ENCODE assay signal across 10 mouse cellular contexts in genomic region chrX:169053907-169054476, GRCm38 (mm10).
DNase-seq lines count a peak whose midpoint lies in the region; ATAC-seq and TF ChIP-seq lines count a peak whose summit lies in the region.
"Had no signal": no experiment of that assay in that cellular context is flagged by ENCODE, and none has a peak within 500 bp of the region (broad histone marks: within the 10 kb centered on the region; RNA-seq: fewer than 3 reads in every experiment).

No protein-coding gene starts in this region.

- no peak overlapping the region for H3K9ac ChIP-seq in liver, embryonic 11.5 days (ENCODE audit: low read depth, low read length)
- no peak overlapping the region for H3K9ac ChIP-seq in liver, postnatal 0 days (replicated peaks)
- H3K9ac ChIP-seq in heart, embryonic 11.5 days (ENCODE audit: low read depth, low read length), result no peak overlapping the region
- H3K9ac ChIP-seq in liver, embryonic 12.5 days, result no peak overlapping the region
- H3K9ac ChIP-seq: limb, embryonic 12.5 days had no signal

- H3K4me2 ChIP-seq in liver, embryonic 11.5 days, result peak overlapping the region; percentile 35
- no peak overlapping the region for H3K4me2 ChIP-seq in liver, postnatal 0 days (ENCODE audit: low read depth, low read length)
- H3K4me2 ChIP-seq in heart, embryonic 11.5 days, result no peak overlapping the region
- H3K4me2 ChIP-seq in liver, embryonic 12.5 days, result peak overlapping the region; percentile 37
- H3K4me2 ChIP-seq: limb, embryonic 12.5 days had no signal

- no peak for TF ChIP-seq CTCF in liver, postnatal 0 days (IDR thresholded peaks at IDR 0.05; ENCODE audit: low read depth)
- no peak for TF ChIP-seq CTCF in Patski (IDR thresholded peaks at IDR 0.05)

- ATAC-seq in liver, embryonic 11.5 days (replicated peaks; ENCODE audit: low FRiP score), result 0 out of 2 replicates have a peak, but pooled peaks have one; percentile 26
- no peak for ATAC-seq in liver, postnatal 0 days
- peak; percentile 57 for ATAC-seq in Patski
- peak; percentile 46 for ATAC-seq in heart, embryonic 11.5 days (replicated peaks; ENCODE audit: insufficient number of reproducible peaks, low FRiP score, low TSS enrichment)
- ATAC-seq in liver, embryonic 12.5 days, result peak; percentile 46; the same call in 1 of the 2 replicates

- TF ChIP-seq EP300 in liver, postnatal 0 days (IDR thresholded peaks at IDR 0.05; ENCODE audit: low read depth), result no peak

- CTCF ChIA-PET in Patski (lab: Charles Lee), result interaction anchor here (0.7 to 0.9 kb wide), 2 partner anchors 13 to 21 kb away, joined by 3 read pairs; no protein-coding TSS in a partner anchor

- no peak overlapping the region for H3K4me3 ChIP-seq in liver, embryonic 11.5 days (ENCODE audit: low read depth, low read length)
- no peak overlapping the region for H3K4me3 ChIP-seq in liver, postnatal 0 days (ENCODE audit: low read depth, low read length)
- H3K4me3 ChIP-seq in heart, embryonic 11.5 days (ENCODE audit: low read depth, low read length), result no peak overlapping the region
- H3K4me3 ChIP-seq in liver, embryonic 12.5 days, result no peak overlapping the region
- H3K4me3 ChIP-seq: limb, embryonic 12.5 days had no signal

- peak overlapping the region; percentile 13; the same call in 1 of the 2 replicates for H3K27ac ChIP-seq in liver, embryonic 11.5 days (ENCODE audit: low read depth, low read length)
- no peak overlapping the region; the same call in 1 of the 2 replicates for H3K27ac ChIP-seq in liver, postnatal 0 days (ENCODE audit: low read depth)
- no peak overlapping the region for H3K27ac ChIP-seq in heart, embryonic 11.5 days (ENCODE audit: low read depth, low read length)
- H3K27ac ChIP-seq in liver, embryonic 12.5 days, result 0 out of 2 replicates have a peak overlapping the region, but pooled peaks have one; percentile 25
- H3K27ac ChIP-seq: limb, embryonic 12.5 days had no signal

- peaks cover 7% of the 10 kb centered on the region; the same call in 1 of the 2 replicates for H3K4me1 ChIP-seq in liver, embryonic 11.5 days (replicated peaks; ENCODE audit: control insufficient read depth, insufficient read depth, low read length)
- no peaks in the 10 kb centered on the region for H3K4me1 ChIP-seq in liver, postnatal 0 days (ENCODE audit: insufficient read depth)
- 0 out of 2 replicates have a peak, but pooled peaks cover 2% of the 10 kb centered on the region for H3K4me1 ChIP-seq in heart, embryonic 11.5 days (ENCODE audit: control insufficient read depth, insufficient read depth, low read length)
- H3K4me1 ChIP-seq in liver, embryonic 12.5 days, result peaks cover 9% of the 10 kb centered on the region
- H3K4me1 ChIP-seq: limb, embryonic 12.5 days had no signal

- no peaks in the 10 kb centered on the region for H3K27me3 ChIP-seq in liver, embryonic 11.5 days (replicated peaks; ENCODE audit: control insufficient read depth, insufficient read depth, low read length)
- no peaks in the 10 kb centered on the region; the same call in 1 of the 2 replicates for H3K27me3 ChIP-seq in liver, postnatal 0 days (ENCODE audit: insufficient read depth, low read length)
- H3K27me3 ChIP-seq in Patski, result peaks cover 38% of the 10 kb centered on the region
- no peaks in the 10 kb centered on the region for H3K27me3 ChIP-seq in heart, embryonic 11.5 days (ENCODE audit: control insufficient read depth, insufficient read depth, low read length)
- H3K27me3 ChIP-seq in liver, embryonic 12.5 days (replicated peaks), result no peaks in the 10 kb centered on the region

- POLR2A ChIA-PET in Patski (lab: Charles Lee), result no interaction called here

- 39% methylated on average over 5 of the region's 5 CpGs for WGBS in liver, embryonic 11.5 days
- 42% methylated on average over 5 of the region's 5 CpGs for WGBS in liver, postnatal 0 days (ENCODE audit: insufficient replicate concordance)
- WGBS in heart, embryonic 11.5 days (ENCODE audit: insufficient replicate concordance), result 32% methylated on average over 5 of the region's 5 CpGs
- WGBS in liver, embryonic 12.5 days (ENCODE audit: insufficient replicate concordance), result 24% methylated on average over 5 of the region's 5 CpGs

- H3K9me3 ChIP-seq in liver, embryonic 11.5 days (ENCODE audit: control insufficient read depth, low read length), result no peaks in the 10 kb centered on the region
- H3K9me3 ChIP-seq in liver, postnatal 0 days (ENCODE audit: low read length), result no peaks in the 10 kb centered on the region
- H3K9me3 ChIP-seq in heart, embryonic 11.5 days (replicated peaks; ENCODE audit: control insufficient read depth, low read length), result no peaks in the 10 kb centered on the region
- H3K9me3 ChIP-seq in liver, embryonic 12.5 days (replicated peaks), result no peaks in the 10 kb centered on the region
- H3K9me3 ChIP-seq: limb, embryonic 12.5 days had no signal

- no peaks in the 10 kb centered on the region for H3K36me3 ChIP-seq in liver, embryonic 11.5 days (ENCODE audit: control insufficient read depth, insufficient read depth, low read length)
- no peaks in the 10 kb centered on the region for H3K36me3 ChIP-seq in liver, postnatal 0 days (replicated peaks; ENCODE audit: insufficient read depth, low read length)
- H3K36me3 ChIP-seq in heart, embryonic 11.5 days (ENCODE audit: control insufficient read depth, insufficient read depth, low read length), result no peaks in the 10 kb centered on the region
- H3K36me3 ChIP-seq in liver, embryonic 12.5 days, result no peaks in the 10 kb centered on the region
- H3K36me3 ChIP-seq: limb, embryonic 12.5 days had no signal

- in situ Hi-C loops in Patski (cut with MboI; ENCODE audit: low pct_unique_long_range_greater_than_20kb), result no loop called here

- DNase-seq in liver, embryonic 11.5 days (ENCODE audit: low spot score), result no peak
- no peak for DNase-seq in liver, postnatal 0 days
- DNase-seq in Patski (ENCODE audit: low read depth, low spot score), result no peak
- no peak for DNase-seq in layer of hippocampus, adult 11-12 months (ENCODE audit: low spot score)
- DNase-seq in urinary bladder, postnatal 4 days (ENCODE audit: low spot score in 2 of 2), result no peak
- no peak for DNase-seq in layer of hippocampus, adult 18-20 months (ENCODE audit: low spot score in 2 of 2)
- DNase-seq: thymus, postnatal 25 days had no signal

Comparison
In these comparisons a context has a peak if more than half of its experiments do, and no peak if none do; other contexts are left out.
1. H3K27ac ChIP-seq: peak in liver, embryonic 11.5 days (single experiment) and liver, embryonic 12.5 days (single experiment); none in liver, postnatal 0 days (single experiment) and heart, embryonic 11.5 days (single experiment).
2. H3K4me2 ChIP-seq: peak in liver, embryonic 11.5 days (single experiment) and liver, embryonic 12.5 days (single experiment); none in liver, postnatal 0 days (single experiment) and heart, embryonic 11.5 days (single experiment).